Mouse (Mus musculus) forebrain, embryonic 16.5 days (tissue): ENCODE results near the gene Tbcb. TPM values are rescaled to one million over a fixed set of nuclear protein-coding genes. Genes with fewer than 3 reads are reported as not detected.

Source experiments
- ATAC-seq: fragments of 200-750 bp; cut with Nextera tagmentation; 2 replicates; pipeline ENCODE4 v1.8.0; 2017; ENCODE audit warnings: mild to moderate bottlenecking, moderate library complexity
- H3K27ac ChIP-seq: fragments of 300-500 bp; sonication (generic); 2 replicates; pipeline ENCODE4 v1.5.1; 2014; ENCODE audit warnings: low read length, control low read depth
- H3K27me3 ChIP-seq: fragments of 300-500 bp; sonication (generic); replicated peaks from 2 replicates; pipeline ENCODE4 v1.6.1; 2014; ENCODE audit warnings: low read length; ENCODE audit not compliant: control insufficient read depth, insufficient read depth
- H3K36me3 ChIP-seq: fragments of 300-500 bp; sonication (generic); 2 replicates; pipeline ENCODE4 v1.6.1; 2014; ENCODE audit not compliant: control insufficient read depth, insufficient read depth
- H3K4me1 ChIP-seq: fragments of 300-500 bp; sonication (generic); replicated peaks from 2 replicates; pipeline ENCODE4 v1.6.1; 2014; ENCODE audit warnings: low read length; ENCODE audit not compliant: control insufficient read depth, insufficient read depth
- H3K4me2 ChIP-seq: fragments of 300-500 bp; sonication (generic); 2 replicates; pipeline ENCODE4 v1.6.1; 2014; ENCODE audit warnings: mild to moderate bottlenecking, low read length, control low read depth
- H3K4me3 ChIP-seq: fragments of 300-500 bp; sonication (generic); replicated peaks from 2 replicates; pipeline ENCODE4 v1.5.1; 2014; ENCODE audit warnings: mild to moderate bottlenecking, low read length, control low read depth
- H3K9ac ChIP-seq: fragments of 300-500 bp; sonication (generic); replicated peaks from 2 replicates; pipeline ENCODE4 v1.6.1; 2014; ENCODE audit warnings: low read depth, low read length, control low read depth
- H3K9me3 ChIP-seq: fragments of 300-500 bp; sonication (generic); 2 replicates; pipeline ENCODE4 v1.6.1; 2016; ENCODE audit warnings: low read length; ENCODE audit not compliant: control insufficient read depth
- WGBS: fragments of 180-500 bp; shearing (Covaris S2); extraction: QIAGEN DNeasy Blood & Tissue Kit; methylation state at CpG from one replicate; pipeline ENCODE4 v1.1.7; 2014; 5-methylcytosine and 5-hydroxymethylcytosine counted together
- polyA plus RNA-seq: library from polyadenylated mRNA; unstranded; fragments of >200 nt; fragmentation: Nextera tagmentation; extraction: Ambion mirVana; gene quantifications from 2 replicates; pipeline ENCODE4 v1.2.1, GENCODE M21; 2015

Tbcb gene
- polyA plus RNA-seq, 1 experiment from 2014 or later = 393 TPM

DNA sequence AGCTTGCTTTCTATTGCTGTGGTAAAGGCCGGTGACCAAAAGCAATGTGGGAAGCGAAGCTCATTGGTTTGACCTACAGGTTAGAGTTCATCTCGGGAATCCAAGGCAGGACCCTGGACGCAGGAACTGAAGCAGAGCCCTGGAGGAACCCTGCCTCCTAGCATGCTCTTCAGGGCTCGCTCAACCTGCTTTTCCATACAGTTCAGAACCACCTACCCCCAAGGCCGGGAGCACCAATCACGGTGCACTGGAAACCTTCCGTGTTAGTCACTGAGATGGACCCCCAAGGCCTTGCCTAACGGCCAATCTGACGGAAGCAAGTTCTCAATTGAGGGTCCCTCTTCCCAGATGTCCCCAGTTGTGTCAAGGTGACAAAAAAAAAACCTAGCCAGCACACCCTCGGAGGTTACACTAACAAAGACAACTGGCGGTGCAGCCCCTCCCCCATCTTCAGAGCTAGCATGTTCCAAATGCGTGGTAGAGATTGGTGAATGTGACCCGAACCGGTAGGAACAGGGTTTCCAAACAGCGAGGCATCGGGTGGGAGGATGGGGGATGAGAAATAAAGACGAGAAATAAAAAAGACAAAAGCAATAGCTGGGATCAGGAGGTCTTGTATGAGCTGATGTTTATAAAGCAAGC lies 32.5 kb downstream of the Tbcb start:
- Histone ChIP-seq H3K4me2 (no peak overlapping the region), H3K4me3 (no peak overlapping the region), H3K36me3 (no peaks in the 10 kb centered on the region), H3K9me3 (no peaks in the 10 kb centered on the region), H3K9ac (no peak overlapping the region), H3K27ac (no peak overlapping the region), H3K27me3 (no peaks in the 10 kb centered on the region), H3K4me1 (peaks cover 11% of the 10 kb centered on the region)
- ATAC-seq = no peak
- WGBS = 83% methylated on average over 18 of the region's 18 CpGs

DNA sequence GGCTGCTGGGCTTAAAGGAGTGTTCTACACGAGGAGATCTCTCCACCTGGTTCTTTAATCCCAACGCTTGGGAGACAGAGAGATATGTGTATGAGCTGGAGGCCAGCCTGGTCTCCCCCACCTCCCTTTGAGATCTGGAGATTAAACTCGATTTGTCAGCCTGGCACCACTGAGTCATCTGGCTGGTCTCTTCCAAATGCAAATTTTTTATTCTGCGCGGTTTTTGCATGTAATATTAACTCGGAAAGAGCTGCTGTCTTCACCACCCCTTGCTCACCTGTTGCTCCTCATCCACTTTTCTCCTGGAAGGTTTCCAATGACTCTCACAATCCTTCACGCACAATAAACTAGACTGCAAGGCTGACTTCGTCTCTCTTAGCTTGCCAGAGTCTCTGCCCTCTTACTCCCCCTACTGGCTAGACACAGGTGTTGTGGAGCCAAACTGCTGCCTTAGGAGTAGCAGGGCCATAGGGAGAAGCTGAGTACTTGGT lies 33.5 kb downstream of the Tbcb start, which contains the start of gene Capns1:
Capns1 (minus strand) TSS at position 331 of the 491 bp plus-strand sequence.
- H3K4me3 ChIP-seq = peak within 1 kb of the TSS; percentile 32

DNA sequence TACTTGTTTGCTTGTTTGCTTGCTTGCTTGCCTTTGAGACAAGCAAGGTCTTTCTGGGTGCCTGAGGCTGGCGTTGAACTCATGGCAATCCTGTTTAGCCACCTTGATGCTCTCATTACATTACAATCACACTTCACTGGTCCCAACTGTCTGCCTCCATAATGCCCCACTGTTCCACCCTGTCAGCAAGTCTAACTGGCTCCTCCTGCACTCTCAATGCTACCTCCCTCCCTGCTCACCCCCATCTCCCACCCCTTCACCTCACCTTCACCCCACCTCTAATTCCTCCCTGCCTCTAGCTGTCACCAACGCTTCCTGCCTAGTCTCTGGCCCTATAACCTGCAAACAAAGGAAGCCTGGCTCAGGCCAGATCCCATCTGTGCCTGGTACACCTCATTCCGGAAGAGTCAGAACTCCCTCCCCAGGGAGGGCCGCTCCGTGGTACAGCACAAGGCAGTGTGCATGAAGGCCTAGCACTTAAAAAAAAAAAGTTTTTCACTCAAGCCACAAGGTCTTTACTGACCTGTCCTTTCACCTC lies 34.4 kb downstream of the Tbcb start:
- Histone ChIP-seq H3K36me3 (no peaks in the 10 kb centered on the region), H3K4me2 (no peak overlapping the region), H3K4me1 (peaks cover 20% of the 10 kb centered on the region), H3K27ac (no peak overlapping the region), H3K4me3 (no peak overlapping the region), H3K9me3 (no peaks in the 10 kb centered on the region), H3K27me3 (no peaks in the 10 kb centered on the region), H3K9ac (no peak overlapping the region)
- ATAC-seq = no peak
- WGBS = 77% methylated on average over 5 of the region's 5 CpGs

More for the DNA sequence above, 33.5 kb downstream of the Tbcb start, which contains the start of gene Capns1:
- H3K9ac ChIP-seq = no peak within 1 kb of the TSS
- H3K9me3 ChIP-seq = no peaks in the 10 kb centered on the region
- no peaks in the 10 kb centered on the region for H3K36me3 ChIP-seq
- H3K4me1 ChIP-seq = peaks cover 12% of the 10 kb centered on the region
- 2% methylated on average over 8 of the region's 8 CpGs for WGBS
- H3K27ac ChIP-seq = 0 out of 2 replicates have a peak within 1 kb of the TSS, but pooled peaks have one; percentile 7
- no peaks in the 10 kb centered on the region for H3K27me3 ChIP-seq
- peak; percentile 46; the same call in 1 of the 2 replicates for ATAC-seq
- H3K4me2 ChIP-seq = peak within 1 kb of the TSS; percentile 48

DNA sequence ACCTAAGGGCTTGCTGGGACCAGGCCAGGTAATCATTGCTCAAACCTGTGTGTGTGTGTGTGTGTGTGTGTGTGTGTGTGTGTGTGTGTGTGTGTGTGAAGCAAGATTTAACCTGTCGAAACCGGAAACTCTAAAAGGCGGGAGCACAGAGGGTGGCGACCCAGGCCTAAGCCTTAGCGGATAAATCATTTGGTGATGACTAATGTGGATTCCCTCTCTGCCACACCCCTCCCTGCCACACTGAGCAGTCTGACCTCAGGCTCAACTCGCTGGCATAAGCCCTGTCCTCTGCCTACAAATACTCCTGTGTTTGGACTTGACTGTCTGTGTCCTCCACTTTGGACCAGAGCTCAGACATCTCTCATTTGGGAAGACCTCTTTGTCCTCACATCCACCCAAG lies 35.9 kb downstream of the Tbcb start:
- Histone ChIP-seq H3K27ac (no peak overlapping the region), H3K4me2 (no peak overlapping the region), H3K4me3 (no peak overlapping the region), H3K9me3 (no peaks in the 10 kb centered on the region), H3K4me1 (peaks cover 23% of the 10 kb centered on the region), H3K36me3 (peaks cover 6% of the 10 kb centered on the region; the same call in 1 of the 2 replicates), H3K27me3 (no peaks in the 10 kb centered on the region), H3K9ac (no peak overlapping the region)
- ATAC-seq = no peak
- WGBS = 84% methylated on average over 6 of the region's 6 CpGs

DNA sequence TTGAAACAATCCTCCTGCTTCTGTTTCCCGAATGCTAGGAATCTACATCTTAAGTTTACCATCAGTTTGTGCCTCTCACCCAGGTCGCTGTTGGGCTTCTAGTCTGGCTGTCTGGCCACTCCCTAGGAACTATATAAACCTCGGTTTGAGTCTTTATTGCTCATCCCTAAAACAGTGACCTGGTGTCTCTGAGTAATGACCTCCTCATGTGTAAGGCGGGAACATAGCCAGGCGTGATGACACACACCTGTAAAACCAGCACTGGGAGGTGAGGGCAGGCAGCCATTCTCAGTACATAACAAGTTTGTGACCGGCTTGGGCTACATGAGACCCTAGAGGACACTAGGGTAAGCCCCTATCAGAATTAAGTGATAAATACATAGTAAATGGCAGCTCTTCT lies 36.6 kb downstream of the Tbcb start:
- Histone ChIP-seq H3K27ac (no peak overlapping the region), H3K36me3 (peaks cover 8% of the 10 kb centered on the region), H3K9me3 (no peaks in the 10 kb centered on the region), H3K4me1 (peaks cover 23% of the 10 kb centered on the region), H3K27me3 (no peaks in the 10 kb centered on the region), H3K4me2 (peak overlapping the region; percentile 68), H3K4me3 (peak overlapping the region; percentile 83; the same call in 1 of the 2 replicates), H3K9ac (no peak overlapping the region)
- ATAC-seq = no peak
- WGBS = 78% methylated on average over 6 of the region's 6 CpGs

DNA sequence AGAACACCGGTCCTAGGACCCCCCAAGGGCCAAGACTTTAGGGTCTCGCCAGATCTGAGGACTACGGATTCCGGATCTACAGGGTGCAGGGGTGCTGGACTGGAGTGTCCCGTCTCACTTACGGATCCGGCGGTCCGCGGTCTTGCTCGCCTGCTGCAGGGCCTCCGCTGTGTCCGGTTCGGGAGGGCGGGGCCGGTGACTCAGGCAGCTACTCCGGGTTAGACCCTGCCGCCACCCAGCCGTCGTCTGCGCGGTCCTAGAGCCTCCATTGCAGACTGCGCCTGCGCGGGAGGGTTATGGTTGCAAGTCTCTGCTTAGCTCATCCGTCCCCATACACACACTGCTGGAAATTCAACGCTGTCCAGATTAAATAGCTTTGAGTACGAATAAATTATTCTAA lies 37.2 kb downstream of the Tbcb start:
- Histone ChIP-seq H3K9me3 (no peaks in the 10 kb centered on the region), H3K27me3 (no peaks in the 10 kb centered on the region), H3K36me3 (peaks cover 11% of the 10 kb centered on the region), H3K27ac (peak overlapping the region; percentile 77), H3K4me3 (peak overlapping the region; percentile 83), H3K4me1 (peaks cover 23% of the 10 kb centered on the region), H3K4me2 (peak overlapping the region; percentile 68), H3K9ac (peak overlapping the region; percentile 77)
- under 1% methylated on average over 28 of the region's 28 CpGs for WGBS
- ATAC-seq = peak; percentile 88

DNA sequence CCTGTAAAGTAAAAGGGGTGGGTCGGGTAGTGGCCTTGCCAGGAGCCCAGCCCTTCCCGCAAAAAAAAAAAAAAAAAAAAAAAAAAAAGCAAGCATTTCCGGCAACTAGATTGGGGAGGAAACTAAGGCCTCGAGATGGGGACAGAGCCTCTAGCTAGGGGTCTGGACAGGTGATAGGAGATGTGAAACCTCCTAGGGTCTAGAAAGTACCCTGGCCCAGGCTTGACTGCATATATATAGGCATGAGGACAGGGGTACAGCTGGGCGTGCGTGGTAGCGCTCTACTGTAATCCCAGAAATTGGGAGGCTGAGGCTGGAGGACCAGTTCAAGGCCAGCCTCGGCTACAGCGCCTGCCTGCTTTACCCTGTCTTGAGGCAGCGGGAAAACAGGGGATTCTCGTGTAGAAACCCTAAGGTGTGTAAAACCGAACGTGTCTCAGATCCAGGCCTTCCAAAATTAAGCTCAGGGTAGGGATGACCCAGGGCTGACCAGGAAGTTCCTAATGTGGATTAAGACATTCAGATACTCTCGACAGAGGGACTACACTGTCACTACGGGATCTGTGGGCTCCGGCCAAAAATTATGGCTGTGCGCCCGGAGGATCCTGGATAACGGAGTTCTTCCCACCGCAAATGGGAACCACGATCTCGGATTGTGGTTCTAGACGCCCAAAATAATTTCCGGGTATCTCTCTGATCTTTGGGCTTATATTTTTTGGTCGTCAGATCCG lies 37.8 kb downstream of the Tbcb start:
- Histone ChIP-seq H3K4me3 (peak overlapping the region; percentile 83), H3K36me3 (peaks cover 13% of the 10 kb centered on the region), H3K4me2 (peak overlapping the region; percentile 68), H3K4me1 (peaks cover 23% of the 10 kb centered on the region), H3K9ac (peak overlapping the region; percentile 77), H3K27ac (peak overlapping the region; percentile 77), H3K27me3 (no peaks in the 10 kb centered on the region), H3K9me3 (no peaks in the 10 kb centered on the region)
- WGBS = under 1% methylated on average over 26 of the region's 26 CpGs
- ATAC-seq = peak; percentile 27

DNA sequence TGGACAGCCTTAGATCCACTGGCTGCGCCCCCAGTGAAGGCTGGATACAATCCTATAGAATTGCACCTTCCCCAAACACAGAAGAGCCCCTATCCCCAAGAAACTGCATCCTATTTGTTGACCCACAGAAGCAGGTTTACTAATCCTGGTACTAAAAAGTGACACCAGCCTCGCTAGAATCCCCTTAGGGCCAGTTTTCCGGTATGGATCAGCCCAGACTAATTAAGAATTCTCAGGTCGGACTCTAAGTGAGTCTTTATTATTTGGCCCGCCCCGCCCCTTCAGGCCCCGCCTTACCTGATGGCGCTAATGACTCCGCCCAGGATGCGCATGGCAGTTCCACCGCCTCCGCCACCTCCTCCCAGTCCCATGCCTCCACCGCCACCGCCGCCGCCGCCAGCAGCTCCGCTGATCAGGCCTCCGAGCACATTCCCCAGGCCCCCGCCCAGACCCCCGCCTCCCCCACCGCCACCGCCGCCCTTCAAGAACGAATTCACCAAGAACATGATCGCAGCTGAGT lies 38.4 kb downstream of the Tbcb start:
- Histone ChIP-seq H3K4me2 (peak overlapping the region; percentile 68), H3K27ac (peak overlapping the region; percentile 77), H3K9me3 (no peaks in the 10 kb centered on the region), H3K4me3 (peak overlapping the region; percentile 83), H3K4me1 (peaks cover 20% of the 10 kb centered on the region), H3K36me3 (peaks cover 15% of the 10 kb centered on the region), H3K27me3 (no peaks in the 10 kb centered on the region), H3K9ac (peak overlapping the region; percentile 77)
- under 1% methylated on average over 23 of the region's 26 CpGs for WGBS
- ATAC-seq = peak; percentile 70

DNA sequence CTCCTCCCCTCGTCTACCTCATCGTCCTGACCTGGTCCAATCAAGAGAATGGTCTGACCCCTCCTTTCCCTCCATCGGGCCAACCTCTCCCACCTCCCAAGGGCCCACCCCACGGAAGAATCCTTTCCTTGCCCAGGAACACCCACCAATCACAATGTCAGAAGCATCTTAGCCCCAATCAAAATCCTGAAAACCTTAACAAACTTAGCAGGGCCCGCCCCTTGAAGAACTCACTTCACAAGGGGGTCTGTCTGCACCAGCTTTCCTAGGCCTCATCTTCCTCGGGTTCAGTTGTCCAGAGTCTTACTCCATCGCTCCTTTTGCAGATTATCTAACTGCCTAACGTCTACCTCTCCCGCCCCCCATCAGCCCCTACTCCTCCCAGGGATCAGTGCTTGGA lies 39.1 kb downstream of the Tbcb start:
- Histone ChIP-seq H3K4me1 (peaks cover 14% of the 10 kb centered on the region), H3K4me3 (peak overlapping the region; percentile 83), H3K36me3 (peaks cover 19% of the 10 kb centered on the region), H3K4me2 (peak overlapping the region; percentile 68), H3K9me3 (no peaks in the 10 kb centered on the region), H3K9ac (peak overlapping the region; percentile 77), H3K27ac (no peak overlapping the region), H3K27me3 (no peaks in the 10 kb centered on the region)
- WGBS = 15% methylated on average over 9 of the region's 9 CpGs
- no peak for ATAC-seq
